Mouse (Mus musculus): ENCODE data around the gene Gm9857. TPM values are rescaled to one million over a fixed set of nuclear protein-coding genes. Genes with fewer than 3 reads are reported as not detected.

The Gm9857 gene
- polyA plus RNA-seq, 1 experiment from 2014 or later = 0.54 TPM

DNA sequence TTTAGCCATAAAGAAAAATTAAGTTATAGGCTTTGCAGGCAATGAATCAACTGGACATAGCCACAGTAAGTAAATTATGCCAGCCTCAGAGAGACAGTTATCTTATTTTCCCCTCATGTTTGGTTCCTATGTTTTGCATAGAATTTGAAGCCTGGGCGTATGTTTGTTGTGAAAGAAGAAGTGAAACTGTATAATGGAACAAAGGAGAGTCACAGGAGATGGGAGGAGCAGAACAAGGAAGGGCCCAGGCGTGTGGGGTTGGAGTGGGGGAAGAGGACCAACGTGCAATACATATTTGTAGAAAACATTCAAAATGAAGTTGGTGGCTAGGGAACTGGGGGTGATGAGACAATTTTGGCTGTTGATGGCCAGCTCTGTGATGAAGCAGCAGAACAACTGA is 40.1 kb downstream of the Gm9857 start:
- H3K4me2 ChIP-seq = no peak overlapping the region
- 79% methylated on average over 3 of the region's 3 CpGs for WGBS
- no peaks in the 10 kb centered on the region for H3K27me3 ChIP-seq (replicated peaks)
- no peaks in the 10 kb centered on the region for H3K4me1 ChIP-seq
- H3K36me3 ChIP-seq = peaks cover 21% of the 10 kb centered on the region
- H3K9me3 ChIP-seq = no peaks in the 10 kb centered on the region
- no peak overlapping the region for H3K9ac ChIP-seq
- H3K27ac ChIP-seq = no peak overlapping the region
- H3K4me3 ChIP-seq (replicated peaks) = no peak overlapping the region
- ATAC-seq (ENCODE audit: insufficient read depth, low FRiP score, low read depth) = no peak

GRCm38 (mm10) chr3:108898640-108899039 is 41.6 kb downstream of the Gm9857 start:
- H3K27ac ChIP-seq = no peak overlapping the region
- H3K9ac ChIP-seq = no peak overlapping the region
- H3K36me3 ChIP-seq = peaks cover 6% of the 10 kb centered on the region; the same call in 1 of the 2 replicates
- no peaks in the 10 kb centered on the region for H3K27me3 ChIP-seq (replicated peaks)
- no peak for ATAC-seq (ENCODE audit: insufficient read depth, low FRiP score, low read depth)
- no peaks in the 10 kb centered on the region for H3K4me1 ChIP-seq
- H3K4me2 ChIP-seq = no peak overlapping the region
- no peaks in the 10 kb centered on the region for H3K9me3 ChIP-seq
- 94% methylated on average over 4 of the region's 4 CpGs for WGBS
- H3K4me3 ChIP-seq (replicated peaks) = no peak overlapping the region

DNA sequence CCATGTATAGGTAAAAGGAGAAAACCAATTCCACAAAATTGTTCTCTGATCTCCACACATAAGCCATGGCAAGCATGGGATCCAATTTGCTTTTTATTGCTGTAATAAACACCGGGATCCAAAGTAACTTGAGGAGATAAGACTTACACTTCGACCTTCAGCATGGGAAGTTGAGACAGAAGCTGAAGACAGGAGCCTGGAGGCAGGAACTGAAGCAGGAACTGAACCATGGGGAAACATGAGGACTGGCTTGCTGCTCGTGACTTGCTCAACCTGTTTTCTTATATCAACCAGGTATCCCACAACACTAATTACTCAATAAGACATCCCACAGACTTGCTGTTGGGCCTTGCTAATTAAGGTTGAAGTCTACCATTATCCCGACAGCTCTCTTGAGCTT is 47.3 kb downstream of the Gm9857 start:
- no peaks in the 10 kb centered on the region for H3K4me1 ChIP-seq
- H3K27me3 ChIP-seq (replicated peaks) = no peaks in the 10 kb centered on the region
- no peak overlapping the region for H3K27ac ChIP-seq
- no peak overlapping the region for H3K4me2 ChIP-seq
- no peak for ATAC-seq (ENCODE audit: insufficient read depth, low FRiP score, low read depth)
- 61% methylated on average over 4 of the region's 4 CpGs for WGBS
- no peaks in the 10 kb centered on the region for H3K9me3 ChIP-seq
- H3K4me3 ChIP-seq (replicated peaks) = no peak overlapping the region
- H3K36me3 ChIP-seq = no peaks in the 10 kb centered on the region
- no peak overlapping the region for H3K9ac ChIP-seq

- Histone ChIP-seq H3K36me3 (no peaks in the 10 kb centered on the region), H3K27me3 (replicated peaks) (no peaks in the 10 kb centered on the region), H3K4me2 (no peak overlapping the region), H3K4me3 (replicated peaks) (no peak overlapping the region), H3K27ac (no peak overlapping the region), H3K9me3 (no peaks in the 10 kb centered on the region), H3K4me1 (no peaks in the 10 kb centered on the region), H3K9ac (no peak overlapping the region)
- WGBS = 65% methylated on average over 1 of the region's 1 CpGs
- ATAC-seq (ENCODE audit: insufficient read depth, low FRiP score, low read depth) = no peak
Observed at GRCm38 (mm10) chr3:108892080-108892479, 48.2 kb downstream of the Gm9857 start.

Other genes starting within 250 kb of the Gm9857 start
- gene Gpsm2, start 218.1 kb downstream of the Gm9857 start, polyA plus RNA-seq (2015; fragmentation: Nextera tagmentation; extraction: Ambion mirVana) = 46.2 and 54.5 TPM in 2 replicates
- gene Aknad1, start 200.8 kb downstream of the Gm9857 start, polyA plus RNA-seq (2015; fragmentation: Nextera tagmentation; extraction: Ambion mirVana) = 0.17 and 0.32 TPM in 2 replicates
- gene Stxbp3, start 99.9 kb downstream of the Gm9857 start, polyA plus RNA-seq (2015; fragmentation: Nextera tagmentation; extraction: Ambion mirVana) = 40.3 and 42.2 TPM in 2 replicates
- gene Fndc7, start 50.4 kb downstream of the Gm9857 start, polyA plus RNA-seq (2015; fragmentation: Nextera tagmentation; extraction: Ambion mirVana) = 0.08 and 0.14 TPM in 2 replicates
- 84.5 and 88.8 TPM in 2 replicates for gene Prpf38b, start 28.7 kb downstream of the Gm9857 start, polyA plus RNA-seq (2015; fragmentation: Nextera tagmentation; extraction: Ambion mirVana)
- 0.41 and 0.44 TPM in 2 replicates for gene Henmt1, start 572 bp downstream of the Gm9857 start, polyA plus RNA-seq (2015; fragmentation: Nextera tagmentation; extraction: Ambion mirVana)
- 15.6 and 16.5 TPM in 2 replicates for gene Fam102b, start 87.2 kb upstream of the Gm9857 start, polyA plus RNA-seq (2015; fragmentation: Nextera tagmentation; extraction: Ambion mirVana)
- gene Slc25a54, start 140.0 kb upstream of the Gm9857 start, polyA plus RNA-seq (2015; fragmentation: Nextera tagmentation; extraction: Ambion mirVana) = not detected in 2 replicates
- gene Slc25a24, start 182.7 kb upstream of the Gm9857 start, polyA plus RNA-seq (2015; fragmentation: Nextera tagmentation; extraction: Ambion mirVana) = 35.5 and 40.2 TPM in 2 replicates

Measured in stomach, embryonic 15.5 days (tissue).